11 mouse cellular contexts compared by ENCODE assay signal in genomic region chr8:101628816-101629215, GRCm38 (mm10).
DNase-seq lines count a peak whose midpoint lies in the region; ATAC-seq and TF ChIP-seq lines count a peak whose summit lies in the region.
"Had no signal": no experiment of that assay in that cellular context is flagged by ENCODE, and none has a peak within 500 bp of the region (broad histone marks: within the 10 kb centered on the region; RNA-seq: fewer than 3 reads in every experiment).

No protein-coding gene starts in this region.

- no peak for ATAC-seq in embryonic facial prominence, embryonic 11.5 days (replicated peaks; ENCODE audit: insufficient number of reproducible peaks, low FRiP score, low TSS enrichment, low read depth)

- H3K9ac ChIP-seq in ES-E14 (ENCODE audit: insufficient read depth, low read depth, low read length, poor library complexity, severe bottlenecking), result no peak overlapping the region
- H3K9ac ChIP-seq in embryonic facial prominence, embryonic 11.5 days (replicated peaks; ENCODE audit: low read length), result no peak overlapping the region
- H3K9ac ChIP-seq: heart, embryonic 13.5 days had no signal

- H3K4me2 ChIP-seq in embryonic facial prominence, embryonic 11.5 days (ENCODE audit: low read depth, low read length), result no peak overlapping the region
- H3K4me2 ChIP-seq: heart, embryonic 13.5 days had no signal

- 44% methylated on average over 1 of the region's 1 CpGs for WGBS in embryonic facial prominence, embryonic 11.5 days

- peak; percentile 1 for DNase-seq in adrenal gland, postnatal 36 days
- no peak for DNase-seq in adrenal gland, postnatal 4 days (ENCODE audit: low spot score in 2 of 2)
- DNase-seq in kidney, postnatal 14 days, result peak; percentile 7
- DNase-seq in kidney, adult 11 months, result no peak
- peak; percentile 2 for DNase-seq in ES-E14 (ENCODE audit: low read depth, low spot score)
- peak; percentile 62 for DNase-seq in embryonic facial prominence, embryonic 11.5 days (ENCODE audit: low spot score)
- no peak for DNase-seq in urinary bladder, postnatal 10 days (ENCODE audit: low spot score)
- DNase-seq in thymus, postnatal 25 days, result no peak
- DNase-seq: B cell, adult 2 months had no signal

- H3K27ac ChIP-seq in ES-E14 (ENCODE audit: insufficient read depth, low read depth, low read length, poor library complexity, severe bottlenecking), result no peak overlapping the region
- H3K27ac ChIP-seq in embryonic facial prominence, embryonic 11.5 days (replicated peaks; ENCODE audit: low read depth, low read length), result no peak overlapping the region
- H3K27ac ChIP-seq: heart, embryonic 13.5 days had no signal

- H3K27me3 ChIP-seq in embryonic facial prominence, embryonic 11.5 days (ENCODE audit: control insufficient read depth, insufficient read depth, low read length), result no peaks in the 10 kb centered on the region
- H3K27me3 ChIP-seq: heart, embryonic 13.5 days; megakaryocyte, embryonic 14.5 days had no signal

- H3K9me3 ChIP-seq in ES-E14 (ENCODE audit: control insufficient read depth, insufficient read depth, low read depth, low read length), result no peaks in the 10 kb centered on the region
- H3K9me3 ChIP-seq in embryonic facial prominence, embryonic 11.5 days (replicated peaks; ENCODE audit: control insufficient read depth, low read length), result no peaks in the 10 kb centered on the region

- H3K4me1 ChIP-seq in ES-E14 (ENCODE audit: control insufficient read depth in 2 of 2, insufficient read depth in 2 of 2, low read length in 2 of 2, poor library complexity in 1 of 2), result no peaks in the 10 kb centered on the region
- H3K4me1 ChIP-seq in embryonic facial prominence, embryonic 11.5 days (ENCODE audit: control insufficient read depth, insufficient read depth, low read length), result no peaks in the 10 kb centered on the region
- H3K4me1 ChIP-seq: heart, embryonic 13.5 days; megakaryocyte, embryonic 14.5 days had no signal

- no peak overlapping the region for H3K4me3 ChIP-seq in ES-E14 (ENCODE audit: insufficient read depth in 1 of 2, low read depth in 1 of 2, low read length in 2 of 2, poor library complexity in 1 of 2, severe bottlenecking in 1 of 2)
- no peak overlapping the region for H3K4me3 ChIP-seq in embryonic facial prominence, embryonic 11.5 days (ENCODE audit: low read depth, low read length)
- H3K4me3 ChIP-seq: heart, embryonic 13.5 days; megakaryocyte, embryonic 14.5 days had no signal

- in situ Hi-C loops in ES-E14 (cut with MboI; ENCODE audit: low sequenced_read_pairs in 2 of 2, unreplicated experiment in 2 of 2), result no loop called here

- no peaks in the 10 kb centered on the region for H3K36me3 ChIP-seq in ES-E14 (ENCODE audit: control insufficient read depth, insufficient read depth, low read length, poor library complexity, severe bottlenecking)
- no peaks in the 10 kb centered on the region for H3K36me3 ChIP-seq in embryonic facial prominence, embryonic 11.5 days (replicated peaks; ENCODE audit: control insufficient read depth, insufficient read depth, low read depth, low read length)
- H3K36me3 ChIP-seq: heart, embryonic 13.5 days had no signal

TF ChIP-seq in ES-E14, 5 proteins besides CTCF, POLR2A, EP300 and RAD21:
- no peak for TF ChIP-seq HCFC1 (IDR thresholded peaks at IDR 0.05; ENCODE audit: borderline replicate concordance, insufficient read depth, low read length)
- TF ChIP-seq CHD2 (IDR thresholded peaks at IDR 0.05; ENCODE audit: low read depth, low read length), result no peak
- TF ChIP-seq ZNF384 (IDR thresholded peaks at IDR 0.05; ENCODE audit: low read depth, low read length), result no peak
- no peak for TF ChIP-seq MAFK (IDR thresholded peaks at IDR 0.05; ENCODE audit: insufficient read depth, low read depth, low read length)
- TF ChIP-seq ZC3H11A (IDR thresholded peaks at IDR 0.05; ENCODE audit: borderline replicate concordance, low read depth, low read length), result peak; percentile 44; the same call in 1 of the 2 replicates

Comparison
In these comparisons a context has a peak if more than half of its experiments do, and no peak if none do; other contexts are left out.
1. DNase-seq: peak in adrenal gland, postnatal 36 days (2 of 2), kidney, postnatal 14 days (single experiment), ES-E14 (single experiment) and embryonic facial prominence, embryonic 11.5 days (single experiment); none in adrenal gland, postnatal 4 days (0 of 2), kidney, adult 11 months (single experiment), urinary bladder, postnatal 10 days (single experiment) and thymus, postnatal 25 days (single experiment).